Mouse (Mus musculus) heart, embryonic 14.5 days (tissue): ENCODE results near the gene Sgsm2. TPM values are rescaled to one million over a fixed set of nuclear protein-coding genes. Genes with fewer than 3 reads are reported as not detected.

Experiments
- ATAC-seq: fragments of 200-750 bp; cut with Nextera tagmentation; 2 replicates; pipeline ENCODE4 v1.8.0; 2017; ENCODE audit warnings: low read depth, moderate TSS enrichment; ENCODE audit not compliant: insufficient number of reproducible peaks, insufficient read depth, low FRiP score
- H3K27ac ChIP-seq, 2 experiments: fragments of 200-500 bp in 1 of 2; fragments of 300-500 bp in 1 of 2; sonication (generic) in 1 of 2; replicated peaks in 1 of 2; 2 replicates each; pipeline ENCODE4 v1.5.1; 2012 to 2014; ENCODE audit warnings: low read depth in 2 of 2, low read length in 2 of 2, control low read depth in 1 of 2, mild to moderate bottlenecking in 1 of 2, mixed read lengths in 1 of 2; ENCODE audit not compliant: control insufficient read depth in 1 of 2, insufficient read depth in 1 of 2
- H3K27me3 ChIP-seq: fragments of 300-500 bp; sonication (generic); 2 replicates; pipeline ENCODE4 v1.6.1; 2014; ENCODE audit warnings: mild to moderate bottlenecking, low read length, control low read depth; ENCODE audit not compliant: control insufficient read depth, insufficient read depth
- H3K36me3 ChIP-seq: fragments of 300-500 bp; sonication (generic); 2 replicates; pipeline ENCODE4 v1.6.1; 2014; ENCODE audit warnings: mild to moderate bottlenecking, control low read depth, low read length, mixed read lengths; ENCODE audit not compliant: control insufficient read depth, insufficient read depth
- H3K4me1 ChIP-seq, 2 experiments: fragments of 200-500 bp in 1 of 2; fragments of 300-500 bp in 1 of 2; sonication (generic) in 1 of 2; 2 replicates each; pipeline ENCODE4 v1.6.1; 2012 to 2014; ENCODE audit warnings: low read length in 2 of 2, control low read depth in 1 of 2, mixed read lengths in 1 of 2; ENCODE audit not compliant: control insufficient read depth in 2 of 2, insufficient read depth in 2 of 2
- H3K4me2 ChIP-seq: fragments of 300-500 bp; sonication (generic); 2 replicates; pipeline ENCODE4 v1.6.1; 2014; ENCODE audit warnings: mild to moderate bottlenecking, low read length
- H3K4me3 ChIP-seq, 2 experiments: fragments of 200-500 bp in 1 of 2; fragments of 300-500 bp in 1 of 2; sonication (generic) in 1 of 2; 2 replicates each; pipeline ENCODE4 v1.5.1; 2012 to 2014; ENCODE audit warnings: low read length in 2 of 2, mild to moderate bottlenecking in 2 of 2, control low read depth in 1 of 2, low read depth in 1 of 2, moderate library complexity in 1 of 2; ENCODE audit not compliant: control insufficient read depth in 1 of 2, insufficient read depth in 1 of 2
- H3K9ac ChIP-seq: fragments of 300-500 bp; sonication (generic); 2 replicates; pipeline ENCODE4 v1.6.1; 2014; ENCODE audit warnings: mild to moderate bottlenecking, low read length
- H3K9me3 ChIP-seq: fragments of 300-500 bp; sonication (generic); 2 replicates; pipeline ENCODE4 v1.6.1; 2016; ENCODE audit warnings: low read length, control low read depth; ENCODE audit not compliant: control insufficient read depth
- WGBS: fragments of 180-500 bp; shearing (Covaris S2); extraction: QIAGEN DNeasy Blood & Tissue Kit; methylation state at CpG from one replicate; pipeline ENCODE4 v1.1.7; 2014; 5-methylcytosine and 5-hydroxymethylcytosine counted together
- polyA plus RNA-seq: library from polyadenylated mRNA; unstranded; fragments of >200 nt; fragmentation: Nextera tagmentation; extraction: Ambion mirVana; gene quantifications from 2 replicates; pipeline ENCODE4 v1.2.1, GENCODE M21; 2014

Sgsm2 gene
- polyA plus RNA-seq, 1 experiment from 2014 or later = 5.3 TPM

GRCm38 (mm10) chr11:74866640-74867039 is 30.2 kb downstream of the Sgsm2 start:
- peaks cover 16% of the 10 kb centered on the region; the same call in 1 of the 2 replicates for H3K36me3 ChIP-seq
- H3K4me2 ChIP-seq = no peak overlapping the region
- no peak overlapping the region for H3K4me3 ChIP-seq
- H3K9ac ChIP-seq = no peak overlapping the region
- H3K9me3 ChIP-seq = no peaks in the 10 kb centered on the region
- no peak; the same call in 1 of the 2 replicates for ATAC-seq
- H3K27me3 ChIP-seq = no peaks in the 10 kb centered on the region
- WGBS = 71% methylated on average over 4 of the region's 4 CpGs
- 0 out of 4 replicates have a peak overlapping the region, but pooled peaks of 1 of the 2 experiments have one; percentile 38 for H3K27ac ChIP-seq
- peaks cover 17 to 32% of the 10 kb centered on the region in 2 experiments for H3K4me1 ChIP-seq

- H3K27me3 ChIP-seq = no peaks in the 10 kb centered on the region
- no peak overlapping the region for H3K9ac ChIP-seq
- 83% methylated on average over 9 of the region's 9 CpGs for WGBS
- H3K9me3 ChIP-seq = no peaks in the 10 kb centered on the region
- H3K36me3 ChIP-seq = peaks cover 16% of the 10 kb centered on the region; the same call in 1 of the 2 replicates
- H3K4me1 ChIP-seq = peaks cover 12 to 24% of the 10 kb centered on the region in 2 experiments
- no peak overlapping the region for H3K27ac ChIP-seq
- H3K4me3 ChIP-seq = no peak overlapping the region
- H3K4me2 ChIP-seq = no peak overlapping the region
- ATAC-seq = no peak
Observed at GRCm38 (mm10) chr11:74865252-74865651, 31.6 kb downstream of the Sgsm2 start.

- WGBS = 73% methylated on average over 9 of the region's 9 CpGs
- ATAC-seq = no peak
- Histone ChIP-seq H3K36me3 (peaks cover 17% of the 10 kb centered on the region), H3K4me2 (no peak overlapping the region), H3K4me1 (peaks cover 12 to 24% of the 10 kb centered on the region in 2 experiments), H3K27ac (0 out of 4 replicates have a peak overlapping the region, but pooled peaks of 1 of the 2 experiments have one; percentile 30), H3K9me3 (no peaks in the 10 kb centered on the region), H3K9ac (no peak overlapping the region), H3K4me3 (no peak overlapping the region), H3K27me3 (no peaks in the 10 kb centered on the region)
Observed at GRCm38 (mm10) chr11:74864421-74864820, 32.4 kb downstream of the Sgsm2 start.

- Histone ChIP-seq H3K27ac (peak overlapping the region in 1 of 2 experiments; percentile 30; a peak in 1 of 4 replicates), H3K27me3 (no peaks in the 10 kb centered on the region), H3K36me3 (peaks cover 18% of the 10 kb centered on the region), H3K9me3 (no peaks in the 10 kb centered on the region), H3K4me3 (no peak overlapping the region), H3K4me2 (peak overlapping the region; percentile 23; the same call in 1 of the 2 replicates), H3K4me1 (peaks cover 12 to 24% of the 10 kb centered on the region in 2 experiments), H3K9ac (no peak overlapping the region; the same call in 1 of the 2 replicates)
- 15% methylated on average over 11 of the region's 11 CpGs for WGBS
- no peak for ATAC-seq
Observed at GRCm38 (mm10) chr11:74863471-74863870, 33.4 kb downstream of the Sgsm2 start.

GRCm38 (mm10) chr11:74862129-74862528 is 34.7 kb downstream of the Sgsm2 start:
- ATAC-seq = no peak
- H3K9ac ChIP-seq = no peak overlapping the region
- H3K4me3 ChIP-seq = no peak overlapping the region
- peaks cover 16 to 27% of the 10 kb centered on the region in 2 experiments for H3K4me1 ChIP-seq
- H3K9me3 ChIP-seq = no peaks in the 10 kb centered on the region
- WGBS = 60% methylated on average over 5 of the region's 5 CpGs
- H3K36me3 ChIP-seq = peaks cover 9% of the 10 kb centered on the region; the same call in 1 of the 2 replicates
- H3K27ac ChIP-seq = no peak overlapping the region
- H3K4me2 ChIP-seq = no peak overlapping the region
- H3K27me3 ChIP-seq = no peaks in the 10 kb centered on the region

- no peaks in the 10 kb centered on the region for H3K9me3 ChIP-seq
- no peak overlapping the region for H3K4me3 ChIP-seq
- no peaks in the 10 kb centered on the region for H3K27me3 ChIP-seq
- H3K36me3 ChIP-seq = peaks cover 13% of the 10 kb centered on the region; the same call in 1 of the 2 replicates
- 74% methylated on average over 9 of the region's 9 CpGs for WGBS
- H3K9ac ChIP-seq = no peak overlapping the region
- H3K4me1 ChIP-seq = peaks cover 6 to 9% of the 10 kb centered on the region in 2 experiments; a peak in 3 of 4 replicates
- H3K27ac ChIP-seq = no peak overlapping the region
- H3K4me2 ChIP-seq = no peak overlapping the region
- no peak for ATAC-seq
Observed at GRCm38 (mm10) chr11:74857756-74858155, 39.1 kb downstream of the Sgsm2 start.

GRCm38 (mm10) chr11:74850998-74851661 is 45.7 kb downstream of the Sgsm2 start:
- Histone ChIP-seq H3K4me2 (no peak overlapping the region), H3K4me3 (no peak overlapping the region), H3K27me3 (no peaks in the 10 kb centered on the region), H3K9ac (no peak overlapping the region), H3K9me3 (no peaks in the 10 kb centered on the region), H3K27ac (no peak overlapping the region), H3K36me3 (0 out of 2 replicates have a peak, but pooled peaks cover 20% of the 10 kb centered on the region), H3K4me1 (peaks cover 18 to 25% of the 10 kb centered on the region in 2 experiments)
- ATAC-seq = no peak
- 68% methylated on average over 14 of the region's 14 CpGs for WGBS
